Mouse (Mus musculus): ENCODE results near the gene Magi3. TPM values are rescaled to one million over a fixed set of nuclear protein-coding genes. Genes with fewer than 3 reads are reported as not detected.

Magi3 gene
- polyA plus RNA-seq, 1 experiment from 2014 or later: 5.1 TPM

GRCm38 (mm10) chr3:104101721-104102120 is 118.5 kb downstream of the Magi3 start:
- Histone ChIP-seq H3K27ac (replicated peaks) (no peak overlapping the region), H3K4me3 (replicated peaks) (no peak overlapping the region), H3K4me2 (replicated peaks) (no peak overlapping the region), H3K9me3 (replicated peaks) (no peaks in the 10 kb centered on the region), H3K9ac (no peak overlapping the region), H3K36me3 (no peaks in the 10 kb centered on the region), H3K4me1 (no peaks in the 10 kb centered on the region), H3K27me3 (no peaks in the 10 kb centered on the region)
- ATAC-seq (ENCODE audit: insufficient number of reproducible peaks, low FRiP score, low TSS enrichment, low read depth): no peak
- WGBS: 72% methylated on average over 3 of the region's 3 CpGs

- H3K4me2 ChIP-seq (replicated peaks): no peak overlapping the region
- no peak overlapping the region for H3K4me3 ChIP-seq (replicated peaks)
- H3K27me3 ChIP-seq: no peaks in the 10 kb centered on the region
- H3K4me1 ChIP-seq: no peaks in the 10 kb centered on the region
- no peaks in the 10 kb centered on the region for H3K36me3 ChIP-seq
- no peak overlapping the region for H3K9ac ChIP-seq
- H3K27ac ChIP-seq (replicated peaks): no peak overlapping the region
- no peaks in the 10 kb centered on the region for H3K9me3 ChIP-seq (replicated peaks)
- no peak for ATAC-seq (ENCODE audit: insufficient number of reproducible peaks, low FRiP score, low TSS enrichment, low read depth)
Measured at GRCm38 (mm10) chr3:104101249-104101648, 118.9 kb downstream of the Magi3 start.

- H3K9me3 ChIP-seq (replicated peaks): no peaks in the 10 kb centered on the region
- WGBS: 39% methylated on average over 3 of the region's 3 CpGs
- H3K36me3 ChIP-seq: no peaks in the 10 kb centered on the region; the same call in 1 of the 2 replicates
- H3K9ac ChIP-seq: no peak overlapping the region
- H3K27ac ChIP-seq (replicated peaks): no peak overlapping the region
- ATAC-seq (ENCODE audit: insufficient number of reproducible peaks, low FRiP score, low TSS enrichment, low read depth): no peak
- no peaks in the 10 kb centered on the region for H3K27me3 ChIP-seq
- no peaks in the 10 kb centered on the region for H3K4me1 ChIP-seq
- H3K4me2 ChIP-seq (replicated peaks): no peak overlapping the region
- no peak overlapping the region for H3K4me3 ChIP-seq (replicated peaks)
Measured at GRCm38 (mm10) chr3:104095936-104096335, 124.2 kb downstream of the Magi3 start.

GRCm38 (mm10) chr3:104094646-104095045 is 125.5 kb downstream of the Magi3 start:
- no peak for ATAC-seq (ENCODE audit: insufficient number of reproducible peaks, low FRiP score, low TSS enrichment, low read depth)
- H3K27ac ChIP-seq (replicated peaks): no peak overlapping the region
- WGBS: 75% methylated on average over 1 of the region's 1 CpGs
- H3K9ac ChIP-seq: no peak overlapping the region
- no peaks in the 10 kb centered on the region for H3K27me3 ChIP-seq
- H3K36me3 ChIP-seq: no peaks in the 10 kb centered on the region; the same call in 1 of the 2 replicates
- H3K4me1 ChIP-seq: no peaks in the 10 kb centered on the region
- no peaks in the 10 kb centered on the region for H3K9me3 ChIP-seq (replicated peaks)
- no peak overlapping the region for H3K4me3 ChIP-seq (replicated peaks)
- H3K4me2 ChIP-seq (replicated peaks): no peak overlapping the region

GRCm38 (mm10) chr3:104092759-104093158 is 127.4 kb downstream of the Magi3 start:
- H3K9ac ChIP-seq: no peak overlapping the region
- H3K9me3 ChIP-seq (replicated peaks): no peaks in the 10 kb centered on the region
- no peaks in the 10 kb centered on the region; the same call in 1 of the 2 replicates for H3K36me3 ChIP-seq
- H3K4me2 ChIP-seq (replicated peaks): no peak overlapping the region
- WGBS: 78% methylated on average over 5 of the region's 5 CpGs
- H3K4me1 ChIP-seq: no peaks in the 10 kb centered on the region
- no peak for ATAC-seq (ENCODE audit: insufficient number of reproducible peaks, low FRiP score, low TSS enrichment, low read depth)
- no peak overlapping the region for H3K4me3 ChIP-seq (replicated peaks)
- H3K27ac ChIP-seq (replicated peaks): no peak overlapping the region
- no peaks in the 10 kb centered on the region for H3K27me3 ChIP-seq

GRCm38 (mm10) chr3:104082031-104082430 is 138.1 kb downstream of the Magi3 start:
- 66% methylated on average over 1 of the region's 1 CpGs for WGBS
- Histone ChIP-seq H3K27me3 (no peaks in the 10 kb centered on the region), H3K4me2 (replicated peaks) (no peak overlapping the region), H3K4me3 (replicated peaks) (no peak overlapping the region), H3K27ac (replicated peaks) (no peak overlapping the region), H3K9me3 (replicated peaks) (no peaks in the 10 kb centered on the region), H3K4me1 (no peaks in the 10 kb centered on the region), H3K36me3 (no peaks in the 10 kb centered on the region), H3K9ac (no peak overlapping the region)
- no peak for ATAC-seq (ENCODE audit: insufficient number of reproducible peaks, low FRiP score, low TSS enrichment, low read depth)

GRCm38 (mm10) chr3:104078725-104079124 is 141.4 kb downstream of the Magi3 start:
- no peak overlapping the region for H3K4me3 ChIP-seq (replicated peaks)
- no peaks in the 10 kb centered on the region for H3K27me3 ChIP-seq
- H3K36me3 ChIP-seq: no peaks in the 10 kb centered on the region
- no peak overlapping the region for H3K4me2 ChIP-seq (replicated peaks)
- no peaks in the 10 kb centered on the region for H3K4me1 ChIP-seq
- no peak overlapping the region for H3K27ac ChIP-seq (replicated peaks)
- H3K9me3 ChIP-seq (replicated peaks): no peaks in the 10 kb centered on the region
- ATAC-seq (ENCODE audit: insufficient number of reproducible peaks, low FRiP score, low TSS enrichment, low read depth): no peak
- H3K9ac ChIP-seq: no peak overlapping the region

GRCm38 (mm10) chr3:104069395-104069794 is 150.8 kb downstream of the Magi3 start:
- Histone ChIP-seq H3K27me3 (no peaks in the 10 kb centered on the region), H3K27ac (replicated peaks) (no peak overlapping the region), H3K4me3 (replicated peaks) (no peak overlapping the region), H3K9me3 (replicated peaks) (no peaks in the 10 kb centered on the region), H3K9ac (no peak overlapping the region), H3K4me1 (no peaks in the 10 kb centered on the region), H3K4me2 (replicated peaks) (no peak overlapping the region), H3K36me3 (no peaks in the 10 kb centered on the region)
- ATAC-seq (ENCODE audit: insufficient number of reproducible peaks, low FRiP score, low TSS enrichment, low read depth): no peak

- no peak overlapping the region for H3K4me2 ChIP-seq (replicated peaks)
- ATAC-seq (ENCODE audit: insufficient number of reproducible peaks, low FRiP score, low TSS enrichment, low read depth): no peak
- H3K36me3 ChIP-seq: no peaks in the 10 kb centered on the region
- H3K4me3 ChIP-seq (replicated peaks): no peak overlapping the region
- H3K27me3 ChIP-seq: no peaks in the 10 kb centered on the region
- WGBS: 56% methylated on average over 6 of the region's 6 CpGs
- no peaks in the 10 kb centered on the region for H3K4me1 ChIP-seq
- H3K9me3 ChIP-seq (replicated peaks): no peaks in the 10 kb centered on the region
- no peak overlapping the region for H3K27ac ChIP-seq (replicated peaks)
- no peak overlapping the region for H3K9ac ChIP-seq
Measured at GRCm38 (mm10) chr3:104059001-104059622, 161.1 kb downstream of the Magi3 start.

- no peaks in the 10 kb centered on the region for H3K27me3 ChIP-seq
- no peak overlapping the region for H3K27ac ChIP-seq (replicated peaks)
- ATAC-seq (ENCODE audit: insufficient number of reproducible peaks, low FRiP score, low TSS enrichment, low read depth): no peak
- H3K9ac ChIP-seq: no peak overlapping the region
- no peaks in the 10 kb centered on the region for H3K9me3 ChIP-seq (replicated peaks)
- H3K4me2 ChIP-seq (replicated peaks): no peak overlapping the region
- 95% methylated on average over 1 of the region's 1 CpGs for WGBS
- no peak overlapping the region for H3K4me3 ChIP-seq (replicated peaks)
- H3K4me1 ChIP-seq: no peaks in the 10 kb centered on the region
- H3K36me3 ChIP-seq: peaks cover under 1% of the 10 kb centered on the region; the same call in 1 of the 2 replicates
Measured at GRCm38 (mm10) chr3:104032747-104033146, 187.4 kb downstream of the Magi3 start.

- Histone ChIP-seq H3K9ac (no peak overlapping the region), H3K4me1 (no peaks in the 10 kb centered on the region), H3K9me3 (replicated peaks) (no peaks in the 10 kb centered on the region), H3K27ac (replicated peaks) (no peak overlapping the region), H3K4me2 (replicated peaks) (no peak overlapping the region), H3K4me3 (replicated peaks) (no peak overlapping the region), H3K27me3 (no peaks in the 10 kb centered on the region), H3K36me3 (no peaks in the 10 kb centered on the region)
- ATAC-seq (ENCODE audit: insufficient number of reproducible peaks, low FRiP score, low TSS enrichment, low read depth): no peak
- WGBS: 82% methylated on average over 1 of the region's 1 CpGs
Measured at GRCm38 (mm10) chr3:104032086-104032485, 188.1 kb downstream of the Magi3 start.

- WGBS: 60% methylated on average over 3 of the region's 3 CpGs
- Histone ChIP-seq H3K27ac (replicated peaks) (no peak overlapping the region), H3K4me2 (replicated peaks) (no peak overlapping the region), H3K4me1 (no peaks in the 10 kb centered on the region), H3K9me3 (replicated peaks) (no peaks in the 10 kb centered on the region), H3K4me3 (replicated peaks) (no peak overlapping the region), H3K27me3 (no peaks in the 10 kb centered on the region), H3K9ac (no peak overlapping the region), H3K36me3 (peaks cover 7% of the 10 kb centered on the region; the same call in 1 of the 2 replicates)
- ATAC-seq (ENCODE audit: insufficient number of reproducible peaks, low FRiP score, low TSS enrichment, low read depth): no peak
Measured at GRCm38 (mm10) chr3:104026938-104027337, 193.2 kb downstream of the Magi3 start.

Data from embryonic facial prominence, embryonic 15.5 days (tissue).